In genomic region chr3:103420621-103421274, GRCm38 (mm10) we compare ENCODE assay signal across 8 mouse cellular contexts.
A peak's percentile ranks its signal among the peaks of the same experiment; 100 is the strongest.
DNase-seq lines count a peak whose midpoint lies in the region; ATAC-seq and TF ChIP-seq lines count a peak whose summit lies in the region.

No protein-coding gene starts in this region.

- no peak overlapping the region for H3K4me3 ChIP-seq in limb, embryonic 12.5 days (replicated peaks)
- no peak overlapping the region for H3K4me3 ChIP-seq in stomach, postnatal 0 days (ENCODE audit: low read depth, low read length)

- H3K9me3 ChIP-seq in limb, embryonic 12.5 days: no peaks in the 10 kb centered on the region
- H3K9me3 ChIP-seq in stomach, postnatal 0 days (ENCODE audit: control insufficient read depth, low read length): no peaks in the 10 kb centered on the region

- no peak for ATAC-seq in limb, embryonic 12.5 days (ENCODE audit: insufficient number of reproducible peaks, insufficient read depth, low FRiP score, low TSS enrichment, low read depth)
- ATAC-seq in stomach, postnatal 0 days (ENCODE audit: low FRiP score, low TSS enrichment): no peak
- no peak for ATAC-seq in erythroid progenitor cell, adult 5-6 weeks (replicated peaks; ENCODE audit: low FRiP score, poor library complexity, severe bottlenecking)

- 78% methylated on average over 12 of the region's 12 CpGs for WGBS in limb, embryonic 12.5 days
- 61% methylated on average over 12 of the region's 12 CpGs for WGBS in stomach, postnatal 0 days

- no peak overlapping the region for H3K9ac ChIP-seq in limb, embryonic 12.5 days (replicated peaks)
- H3K9ac ChIP-seq in stomach, postnatal 0 days (ENCODE audit: low read length): no peak overlapping the region

- TF ChIP-seq CTCF in stomach, postnatal 0 days (IDR thresholded peaks at IDR 0.05; ENCODE audit: low read depth): no peak

- no peak for TF ChIP-seq EP300 in stomach, postnatal 0 days (optimal IDR thresholded peaks at IDR 0.05)

- H3K27me3 ChIP-seq in limb, embryonic 12.5 days: no peaks in the 10 kb centered on the region; the same call in 1 of the 2 replicates
- no peaks in the 10 kb centered on the region for H3K27me3 ChIP-seq in stomach, postnatal 0 days (ENCODE audit: control insufficient read depth, insufficient read depth, low read length)

- peak; percentile 16 for DNase-seq in right cerebral cortex, postnatal 4 days
- DNase-seq in right cerebral cortex, adult 18-20 months: no peak
- DNase-seq in heart, adult 9 months (ENCODE audit: low spot score in 2 of 2): peak; percentile 24 to 40
- DNase-seq in stomach, postnatal 0 days (ENCODE audit: low spot score): no peak
- no peak for DNase-seq in cerebellum, adult 11 months
- no peak for DNase-seq in cerebellum, adult 8-10 months

- no peak overlapping the region for H3K4me2 ChIP-seq in limb, embryonic 12.5 days
- 0 out of 2 replicates have a peak overlapping the region, but pooled peaks have one; percentile 5 for H3K4me2 ChIP-seq in stomach, postnatal 0 days (replicated peaks; ENCODE audit: low read depth)

- H3K4me1 ChIP-seq in limb, embryonic 12.5 days (replicated peaks): peaks cover 24% of the 10 kb centered on the region
- 0 out of 2 replicates have a peak, but pooled peaks cover 5% of the 10 kb centered on the region for H3K4me1 ChIP-seq in stomach, postnatal 0 days (replicated peaks; ENCODE audit: control insufficient read depth, insufficient read depth)

- peak overlapping the region; percentile 66; the same call in 1 of the 2 replicates for H3K27ac ChIP-seq in limb, embryonic 12.5 days
- peak overlapping the region; percentile 40 for H3K27ac ChIP-seq in stomach, postnatal 0 days (replicated peaks)

- no peaks in the 10 kb centered on the region for H3K36me3 ChIP-seq in limb, embryonic 12.5 days
- H3K36me3 ChIP-seq in stomach, postnatal 0 days (ENCODE audit: control insufficient read depth, insufficient read depth, low read length): no peaks in the 10 kb centered on the region

Comparison
In these comparisons a context has a peak if more than half of its experiments do, and no peak if none do; other contexts are left out.
1. DNase-seq: peak in right cerebral cortex, postnatal 4 days (single experiment) and heart, adult 9 months (2 of 2); none in right cerebral cortex, adult 18-20 months (single experiment), stomach, postnatal 0 days (single experiment), cerebellum, adult 11 months (single experiment) and cerebellum, adult 8-10 months (single experiment).